Mouse (Mus musculus): ENCODE data around the gene Rap1b.

DNA sequence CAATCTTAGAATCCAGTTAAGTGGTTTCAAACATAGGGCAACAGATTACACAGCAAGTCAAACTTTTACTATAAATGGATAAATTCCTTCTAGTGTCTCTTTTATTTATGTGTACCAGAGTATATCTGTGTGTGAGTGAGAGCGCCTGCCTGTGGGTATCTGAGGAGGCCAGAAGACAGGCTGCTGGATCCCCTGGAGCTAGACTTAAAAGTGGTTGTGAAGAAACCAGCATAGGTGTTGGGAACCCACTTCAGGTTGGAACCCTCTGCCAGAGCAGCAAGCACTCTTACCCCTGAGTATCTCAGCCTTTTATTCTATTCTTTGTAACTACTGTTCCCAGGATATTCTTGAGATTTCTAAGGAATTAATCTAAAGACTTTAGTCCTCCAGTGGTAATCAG, 4.1 kb downstream of the Rap1b start:
- TF ChIP-seq CTCF (IDR thresholded peaks at IDR 0.05; ENCODE audit: low read depth) (no peak), EP300 (IDR thresholded peaks at IDR 0.05; ENCODE audit: low read depth) (no peak)

All from liver, embryonic 14.5 days (tissue).